Mouse (Mus musculus) limb, embryonic 10.5 days (tissue): ENCODE data around the gene Ly6g6d. TPM values are rescaled to one million over a fixed set of nuclear protein-coding genes. Genes with fewer than 3 reads are reported as not detected.
"Not testable (repeated sequence)": the region's sequence is repeated elsewhere in the genome, so short reads cannot be mapped to it uniquely, and the experiment has no call there.

ENCODE experiments used
- DNase-seq: peaks from one replicate; pipeline ENCODE4 v3.0.0-alpha.2; 2017; ENCODE audit warnings: low spot score
- H3K27ac ChIP-seq: fragments of 300-500 bp; sonication (generic); 2 replicates; pipeline ENCODE4 v1.5.1; 2016; ENCODE audit warnings: mild to moderate bottlenecking
- H3K27me3 ChIP-seq: fragments of 300-500 bp; sonication (generic); 2 replicates; pipeline ENCODE4 v1.6.1; 2016; ENCODE audit warnings: low read depth, mild to moderate bottlenecking; ENCODE audit not compliant: poor library complexity, severe bottlenecking
- H3K36me3 ChIP-seq: fragments of 300-500 bp; sonication (generic); 2 replicates; pipeline ENCODE4 v1.6.1; 2016; ENCODE audit warnings: mild to moderate bottlenecking, moderate library complexity
- H3K4me1 ChIP-seq: fragments of 300-500 bp; sonication (generic); 2 replicates; pipeline ENCODE4 v1.6.1; 2016
- H3K4me3 ChIP-seq: fragments of 300-500 bp; sonication (generic); 2 replicates; pipeline ENCODE4 v1.5.1; 2016; ENCODE audit warnings: mild to moderate bottlenecking, moderate library complexity
- H3K9me3 ChIP-seq: fragments of 300-500 bp; sonication (generic); replicated peaks from 2 replicates; pipeline ENCODE4 v1.6.1; 2016; ENCODE audit warnings: mild to moderate bottlenecking
- WGBS: fragments of 180-500 bp; shearing (Covaris S2); methylation state at CpG from one replicate; pipeline ENCODE4 v1.1.7; 2016; 5-methylcytosine and 5-hydroxymethylcytosine counted together
- polyA plus RNA-seq: library from polyadenylated mRNA; unstranded; fragments of >200 nt; fragmentation: Nextera tagmentation; extraction: Ambion mirVana; gene quantifications from 2 replicates; pipeline ENCODE4 v1.2.1, GENCODE M21; 2016

Gene Ly6g6d
- polyA plus RNA-seq: 0.80 and 1.1 TPM in 2 replicates

DNA sequence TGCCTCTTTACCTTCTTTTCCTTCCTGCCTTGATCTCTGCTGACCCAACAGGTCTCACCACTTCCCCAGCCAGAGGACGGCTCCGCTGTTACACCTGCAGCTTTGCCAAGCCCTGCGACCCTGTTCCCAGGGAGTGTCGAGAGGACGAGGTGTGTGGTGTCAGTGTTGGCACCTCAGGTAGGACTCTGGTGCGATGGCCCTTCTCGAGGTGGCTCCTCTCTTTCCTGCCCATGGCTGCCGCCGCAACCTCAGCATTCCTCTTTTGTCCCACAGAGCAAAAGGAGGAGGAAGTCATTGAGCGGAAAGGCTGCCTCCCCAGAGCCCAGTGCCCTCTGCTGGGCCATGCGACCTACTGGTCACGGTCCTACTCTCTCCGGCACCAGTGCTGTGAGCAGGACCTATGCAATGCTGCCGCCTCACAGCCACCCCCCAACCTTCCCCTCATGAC lies at the start of gene Ly6g6d:
Ly6g6d (minus strand) TSS at position 280 of the 448 bp plus-strand sequence.
- Histone ChIP-seq H3K36me3 (no peaks in the 10 kb centered on the region), H3K27me3 (peaks cover 29% of the 10 kb centered on the region), H3K4me1 (peaks cover 36% of the 10 kb centered on the region), H3K9me3 (no peaks in the 10 kb centered on the region), H3K4me3 (peak within 1 kb of the TSS; percentile 37), H3K27ac (peak within 1 kb of the TSS; percentile 58)
- peak; percentile 53 for DNase-seq
- WGBS: 13% methylated on average over 14 of the region's 14 CpGs

- no peak for DNase-seq
- Histone ChIP-seq H3K27ac (peak overlapping the region; percentile 89), H3K27me3 (no peaks in the 10 kb centered on the region), H3K36me3 (peaks cover 44% of the 10 kb centered on the region), H3K4me3 (peak overlapping the region; percentile 64), H3K9me3 (no peaks in the 10 kb centered on the region), H3K4me1 (peaks cover 41% of the 10 kb centered on the region)
- 75% methylated on average over 13 of the region's 13 CpGs for WGBS
Measured at GRCm38 (mm10) chr17:35127017-35127416, 49.2 kb upstream of the Ly6g6d start.

DNA sequence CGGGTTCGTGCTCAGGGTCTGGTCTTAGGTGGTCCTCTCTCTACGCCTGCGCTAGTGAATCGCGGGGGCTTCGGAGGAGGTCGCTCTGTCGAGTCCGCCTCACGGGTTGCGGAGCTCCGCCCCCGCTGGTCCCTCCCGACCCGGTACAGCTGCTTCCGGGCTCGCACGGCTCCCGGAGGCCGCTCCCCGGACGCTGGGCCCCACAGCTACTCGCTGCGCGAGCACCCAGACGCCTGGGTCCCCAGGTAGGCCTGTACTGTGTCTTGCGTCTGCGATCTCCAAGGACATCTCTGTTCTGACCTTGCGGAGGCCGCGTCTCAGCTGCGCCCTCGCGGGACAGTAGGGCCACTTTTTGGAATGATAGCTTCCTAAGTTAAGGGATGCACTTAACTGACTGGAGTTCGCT lies 48.3 kb upstream of the Ly6g6d start, which contains the start of gene D17H6S53E:
D17H6S53E (plus strand) TSS at position 168 of the 406 bp plus-strand sequence.
- under 1% methylated on average over 36 of the region's 36 CpGs for WGBS
- peak; percentile 83 for DNase-seq

GRCm38 (mm10) chr17:35125578-35125977 lies 47.7 kb upstream of the Ly6g6d start:
- no peak for DNase-seq
- Histone ChIP-seq H3K36me3 (peaks cover 41% of the 10 kb centered on the region), H3K27me3 (no peaks in the 10 kb centered on the region), H3K4me1 (peaks cover 45% of the 10 kb centered on the region), H3K4me3 (peak overlapping the region; percentile 64), H3K27ac (0 out of 2 replicates have a peak overlapping the region, but pooled peaks have one; percentile 54), H3K9me3 (no peaks in the 10 kb centered on the region)
- 37% methylated on average over 6 of the region's 6 CpGs for WGBS

More for the DNA sequence above, 48.3 kb upstream of the Ly6g6d start, which contains the start of gene D17H6S53E:
- Histone ChIP-seq H3K36me3 (peaks cover 44% of the 10 kb centered on the region), H3K27me3 (no peaks in the 10 kb centered on the region), H3K9me3 (no peaks in the 10 kb centered on the region), H3K4me1 (peaks cover 44% of the 10 kb centered on the region), H3K4me3 (peak within 1 kb of the TSS; percentile 64), H3K27ac (peak within 1 kb of the TSS; percentile 89)

DNA sequence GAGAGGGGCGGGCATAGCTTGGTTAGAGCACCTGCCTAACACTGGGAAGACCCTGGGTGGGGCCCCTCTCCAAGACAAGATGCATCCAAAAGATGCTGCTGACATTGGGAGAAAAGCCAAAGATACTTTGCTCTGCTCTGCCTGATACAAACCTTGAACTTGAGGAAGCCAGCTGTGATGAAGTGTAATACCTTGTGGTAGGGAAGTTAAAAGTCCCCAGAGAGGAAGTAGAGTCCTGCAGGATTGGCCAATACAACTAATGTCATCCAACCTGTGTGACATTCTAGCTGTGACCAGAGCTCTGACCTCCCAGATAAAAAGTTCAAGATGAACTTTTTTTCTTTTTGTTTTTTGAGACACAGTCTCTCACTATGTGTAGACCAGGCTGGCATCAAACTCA lies 47.2 kb upstream of the Ly6g6d start:
- no peaks in the 10 kb centered on the region for H3K9me3 ChIP-seq
- no peaks in the 10 kb centered on the region for H3K27me3 ChIP-seq
- H3K27ac ChIP-seq: no peak overlapping the region
- H3K36me3 ChIP-seq: peaks cover 39% of the 10 kb centered on the region
- 93% methylated on average over 1 of the region's 1 CpGs for WGBS
- peaks cover 50% of the 10 kb centered on the region for H3K4me1 ChIP-seq
- 0 out of 2 replicates have a peak overlapping the region, but pooled peaks have one; percentile 1 for H3K4me3 ChIP-seq
- DNase-seq: no peak

GRCm38 (mm10) chr17:35124261-35124896 lies 46.5 kb upstream of the Ly6g6d start:
- H3K4me3 ChIP-seq: 0 out of 2 replicates have a peak overlapping the region, but pooled peaks have one; percentile 1
- H3K27ac ChIP-seq, H3K9me3 ChIP-seq, DNase-seq, H3K27me3 ChIP-seq: not testable (repeated sequence)
- WGBS: 92% methylated on average over 12 of the region's 12 CpGs
- peaks cover 45% of the 10 kb centered on the region for H3K36me3 ChIP-seq
- peaks cover 57% of the 10 kb centered on the region for H3K4me1 ChIP-seq

DNA sequence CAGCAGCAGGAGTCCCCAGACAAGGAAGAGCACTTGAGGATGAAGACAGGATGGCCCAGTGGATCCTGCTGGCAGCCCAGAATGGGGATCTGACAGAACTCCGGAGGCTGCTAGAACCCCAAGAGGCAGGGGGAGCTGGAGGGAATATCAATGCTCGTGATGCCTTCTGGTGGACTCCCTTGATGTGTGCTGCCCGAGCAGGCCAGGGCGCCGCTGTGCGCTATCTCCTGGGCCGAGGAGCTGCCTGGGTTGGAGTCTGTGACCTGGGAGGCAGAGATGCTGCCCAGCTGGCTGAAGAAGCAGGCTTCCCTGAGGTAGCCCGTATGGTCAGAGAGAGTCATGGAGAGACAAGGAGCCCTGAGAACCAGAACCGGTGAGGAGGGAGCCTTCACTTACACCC lies 45.4 kb upstream of the Ly6g6d start:
- Histone ChIP-seq H3K36me3 (peaks cover 48% of the 10 kb centered on the region), H3K4me1 (peaks cover 49% of the 10 kb centered on the region)
- not testable (repeated sequence) for H3K4me3 ChIP-seq, H3K27me3 ChIP-seq, H3K27ac ChIP-seq, DNase-seq, H3K9me3 ChIP-seq
- WGBS: 92% methylated on average over 9 of the region's 9 CpGs

GRCm38 (mm10) chr17:35121871-35122303 lies 44.0 kb upstream of the Ly6g6d start, which contains the start of gene Csnk2b:
TSS of gene Csnk2b (minus strand) at chr17:35122053.
- WGBS: 1% methylated on average over 19 of the region's 19 CpGs
- Histone ChIP-seq H3K27ac (peak within 1 kb of the TSS; percentile 90), H3K4me3 (peak within 1 kb of the TSS; percentile 89), H3K9me3 (no peaks in the 10 kb centered on the region), H3K36me3 (peaks cover 51% of the 10 kb centered on the region), H3K4me1 (peaks cover 38% of the 10 kb centered on the region), H3K27me3 (no peaks in the 10 kb centered on the region)
- DNase-seq: peak; percentile 70

DNA sequence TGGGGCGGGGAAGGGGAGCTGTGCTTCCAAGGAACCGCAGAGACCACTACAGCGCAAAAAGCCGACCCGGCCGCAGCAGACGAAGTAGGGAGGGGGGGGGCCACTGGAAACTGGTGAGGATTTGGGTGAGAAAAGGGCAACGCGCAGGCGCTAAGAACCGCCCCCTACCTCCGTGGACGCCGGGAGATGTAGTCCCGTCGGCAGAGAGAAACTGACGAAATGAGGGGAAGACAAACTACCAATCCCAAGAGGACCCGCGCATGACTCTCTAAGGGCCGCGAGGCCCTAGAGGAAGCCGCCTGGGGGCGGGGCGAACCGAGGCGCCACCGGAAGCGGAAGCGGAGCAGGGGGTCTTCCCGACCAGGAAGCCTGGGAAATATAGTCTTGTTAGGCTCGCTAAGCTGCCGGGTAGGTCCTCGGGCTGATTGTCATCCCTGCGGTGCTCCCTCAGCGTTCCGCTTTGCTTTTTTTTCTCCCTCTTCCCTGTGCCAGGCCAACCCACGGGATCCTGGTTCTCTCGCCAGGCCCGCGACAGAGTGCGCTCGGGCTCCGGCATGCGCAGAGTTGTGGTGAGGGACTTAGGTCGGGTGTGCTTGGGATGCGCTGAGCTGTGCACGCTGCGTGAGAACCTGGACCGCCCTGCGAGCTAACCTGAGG lies 43.4 kb upstream of the Ly6g6d start, which contains the start of gene Gpank1:
Gpank1 (plus strand) TSS at position 313 of the 657 bp plus-strand sequence.
- Histone ChIP-seq H3K27ac (peak within 1 kb of the TSS; percentile 90), H3K4me1 (peaks cover 32% of the 10 kb centered on the region), H3K36me3 (peaks cover 55% of the 10 kb centered on the region), H3K27me3 (no peaks in the 10 kb centered on the region), H3K9me3 (no peaks in the 10 kb centered on the region), H3K4me3 (peak within 1 kb of the TSS; percentile 89)
- peak; percentile 98 for DNase-seq
- under 1% methylated on average over 50 of the region's 50 CpGs for WGBS

- peak overlapping the region; percentile 89 for H3K4me3 ChIP-seq
- H3K27ac ChIP-seq: peak overlapping the region; percentile 90
- DNase-seq: peak; percentile 46
- no peaks in the 10 kb centered on the region for H3K27me3 ChIP-seq
- H3K4me1 ChIP-seq: peaks cover 29% of the 10 kb centered on the region
- peaks cover 60% of the 10 kb centered on the region for H3K36me3 ChIP-seq
- no peaks in the 10 kb centered on the region for H3K9me3 ChIP-seq
- WGBS: under 1% methylated on average over 33 of the region's 33 CpGs
Measured at GRCm38 (mm10) chr17:35120745-35121142, 42.9 kb upstream of the Ly6g6d start.

DNA sequence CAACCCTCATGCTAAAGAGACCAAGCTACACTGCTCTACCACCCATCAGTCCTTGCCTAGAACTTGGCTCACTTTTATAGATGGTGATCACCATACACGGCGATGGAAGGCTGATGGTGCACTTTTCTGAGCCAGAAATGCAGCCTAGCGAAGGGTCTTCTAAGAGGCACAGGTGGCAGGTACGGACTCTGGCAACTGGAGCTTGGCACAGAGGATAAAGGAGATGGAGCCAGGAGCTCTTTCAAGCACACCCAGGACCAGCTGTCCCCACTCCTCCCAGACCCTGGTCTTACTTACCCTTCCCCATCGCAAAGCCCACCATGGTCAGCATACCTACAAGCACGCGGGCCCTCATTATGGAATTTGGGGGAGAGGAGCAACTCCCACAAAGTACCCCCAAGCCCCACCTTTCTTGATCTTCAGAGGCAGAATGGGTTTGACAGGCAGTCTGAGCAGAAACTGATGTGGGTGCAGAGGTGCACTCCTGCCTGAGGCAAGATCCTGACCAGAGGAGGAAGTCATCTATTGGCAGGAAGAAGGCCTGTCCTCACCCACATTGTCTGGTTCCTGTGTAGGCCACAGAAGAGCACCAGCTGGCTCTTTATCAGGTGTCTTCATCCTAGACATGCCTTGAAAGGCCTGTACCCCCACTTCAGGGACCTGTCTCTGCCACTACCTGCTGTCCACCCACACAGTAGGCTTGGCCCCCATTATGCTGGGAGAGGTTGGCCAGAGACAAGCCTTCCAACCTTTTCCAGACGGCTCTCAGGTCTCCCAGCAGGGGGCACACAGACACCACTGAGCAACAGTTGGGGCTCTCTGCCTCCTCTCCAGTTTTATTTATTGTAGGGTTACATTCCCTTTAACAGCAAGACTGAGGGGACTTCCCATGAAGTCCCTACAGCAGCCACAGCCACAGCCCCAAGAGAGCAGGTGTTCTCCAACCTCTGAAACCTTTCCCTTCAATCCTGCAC lies 37.5 kb upstream of the Ly6g6d start, which contains the start of gene Ly6g5b:
Ly6g5b (minus strand) TSS at position 383 of the 974 bp plus-strand sequence.
- WGBS: 86% methylated on average over 8 of the region's 8 CpGs

GRCm38 (mm10) chr17:35111774-35112173 lies 33.9 kb upstream of the Ly6g6d start:
- WGBS: 89% methylated on average over 9 of the region's 9 CpGs
- Histone ChIP-seq H3K27me3 (no peaks in the 10 kb centered on the region), H3K4me3 (no peak overlapping the region), H3K36me3 (peaks cover 31% of the 10 kb centered on the region), H3K9me3 (no peaks in the 10 kb centered on the region), H3K4me1 (no peaks in the 10 kb centered on the region), H3K27ac (no peak overlapping the region)
- DNase-seq: no peak

More for the DNA sequence above, 37.5 kb upstream of the Ly6g6d start, which contains the start of gene Ly6g5b:
- Histone ChIP-seq H3K4me1 (peaks cover 9% of the 10 kb centered on the region), H3K9me3 (no peaks in the 10 kb centered on the region), H3K27ac (no peak within 1 kb of the TSS), H3K27me3 (no peaks in the 10 kb centered on the region), H3K36me3 (peaks cover 59% of the 10 kb centered on the region), H3K4me3 (no peak within 1 kb of the TSS)
- no peak for DNase-seq
